Mouse (Mus musculus): ENCODE data around the gene Fcna.

Gene Fcna

GRCm38 (mm10) chr2:25627811-25628210 lies at the start of gene Fcna:
Gene Fcna, minus strand, starts transcription at chr2:25628030.
- DNase-seq, result no peak

- no peak for DNase-seq
Measured at GRCm38 (mm10) chr2:25676486-25676885, 48.7 kb upstream of the Fcna start, which contains the start of gene Lcn6. Gene Lcn6, plus strand, starts transcription at chr2:25676786.

GRCm38 (mm10) chr2:25666516-25666915 lies 38.7 kb upstream of the Fcna start:
- no peak for DNase-seq

GRCm38 (mm10) chr2:25664125-25664524 lies 36.3 kb upstream of the Fcna start:
- DNase-seq, result no peak

- DNase-seq, result peak; percentile 71
Measured at GRCm38 (mm10) chr2:25663511-25663910, 35.7 kb upstream of the Fcna start.

- DNase-seq, result no peak
Measured at GRCm38 (mm10) chr2:25661245-25661970, 33.6 kb upstream of the Fcna start.

GRCm38 (mm10) chr2:25660279-25660678 lies 32.4 kb upstream of the Fcna start:
- DNase-seq, result no peak

GRCm38 (mm10) chr2:25657652-25658051 lies 29.8 kb upstream of the Fcna start, which contains the start of gene Lcn5:
Gene Lcn5, plus strand, starts transcription at chr2:25657952.
- DNase-seq, result no peak

GRCm38 (mm10) chr2:25657246-25657645 lies 29.4 kb upstream of the Fcna start:
- no peak for DNase-seq

GRCm38 (mm10) chr2:25656691-25657090 lies 28.9 kb upstream of the Fcna start:
- DNase-seq, result no peak

- DNase-seq, result no peak
Measured at GRCm38 (mm10) chr2:25654502-25654901, 26.7 kb upstream of the Fcna start.

GRCm38 (mm10) chr2:25652902-25653301 lies 25.1 kb upstream of the Fcna start, which contains the start of gene Lcn8:
Gene Lcn8, plus strand, starts transcription at chr2:25653120.
- DNase-seq, result no peak

GRCm38 (mm10) chr2:25639890-25640289 lies 12.1 kb upstream of the Fcna start:
- peak; percentile 65 for DNase-seq

GRCm38 (mm10) chr2:25634046-25634445 lies 6.2 kb upstream of the Fcna start:
- no peak for DNase-seq

- DNase-seq, result no peak
Measured at GRCm38 (mm10) chr2:25633616-25634015, 5.8 kb upstream of the Fcna start.

- DNase-seq, result peak; percentile 53
Measured at GRCm38 (mm10) chr2:25628738-25629137, 908 bp upstream of the Fcna start.

- DNase-seq, result no peak
Measured at GRCm38 (mm10) chr2:25625986-25626385, 1.8 kb downstream of the Fcna start.

GRCm38 (mm10) chr2:25621229-25622200 lies 6.3 kb downstream of the Fcna start, which contains the start of gene Tmem141:
Gene Tmem141, minus strand, starts transcription at chr2:25622005.
- peak; percentile 95 for DNase-seq

- no peak for DNase-seq
Measured at GRCm38 (mm10) chr2:25620852-25621228, 7.0 kb downstream of the Fcna start.

GRCm38 (mm10) chr2:25620386-25620785 lies 7.4 kb downstream of the Fcna start:
- DNase-seq, result no peak

GRCm38 (mm10) chr2:25617578-25617977 lies 10.3 kb downstream of the Fcna start, which contains the start of gene Ccdc183:
Gene Ccdc183, minus strand, starts transcription at chr2:25617678.
- no peak for DNase-seq

- no peak for DNase-seq
Measured at GRCm38 (mm10) chr2:25616398-25616797, 11.4 kb downstream of the Fcna start.

- DNase-seq, result no peak
Measured at GRCm38 (mm10) chr2:25608671-25609070, 19.2 kb downstream of the Fcna start.

All from kidney, postnatal 10 days (tissue).